Mouse (Mus musculus) myocyte (in vitro differentiated cells): ENCODE results near the gene Mtmr12.

Experiments
- CEBPB ChIP-seq: IDR thresholded peaks from 2 replicates; pipeline ENCODE4 v1.6.1; 2011; ENCODE audit warnings: mild to moderate bottlenecking, moderate library complexity; ENCODE audit not compliant: poor library complexity, insufficient read depth, severe bottlenecking
- E2F4 ChIP-seq: IDR thresholded peaks from one replicate; pipeline ENCODE4 v1.6.1; 2011; ENCODE audit warnings: mild to moderate bottlenecking, control low read depth, moderate library complexity; ENCODE audit not compliant: insufficient read depth
- MAX ChIP-seq: IDR thresholded peaks from one replicate; pipeline ENCODE4 v1.6.1; 2011; ENCODE audit warnings: low read depth, mild to moderate bottlenecking, control low read depth
- MYOG ChIP-seq, 3 experiments: IDR thresholded peaks; one replicate each; pipeline ENCODE4 v1.6.1; 2011; ENCODE audit warnings: control low read depth in 2 of 3, low read depth in 2 of 3, mild to moderate bottlenecking in 2 of 3; ENCODE audit not compliant: insufficient read length in 2 of 3, control insufficient read depth in 1 of 3, insufficient read depth in 1 of 3
- POLR2A ChIP-seq: IDR thresholded peaks from one replicate; pipeline ENCODE4 v1.6.1; 2011; ENCODE audit warnings: low read depth, mild to moderate bottlenecking, control low read depth, moderate library complexity; ENCODE audit not compliant: insufficient read length
- POLR2AphosphoS2 ChIP-seq: IDR thresholded peaks from one replicate; pipeline ENCODE4 v1.6.1; 2011; ENCODE audit warnings: low read depth, control low read depth; ENCODE audit not compliant: insufficient read length
- TCF12 ChIP-seq: IDR thresholded peaks from one replicate; pipeline ENCODE4 v1.6.1; 2011; ENCODE audit warnings: mild to moderate bottlenecking, control low read depth; ENCODE audit not compliant: poor library complexity, insufficient read depth, severe bottlenecking
- TCF3 ChIP-seq: IDR thresholded peaks from one replicate; pipeline ENCODE4 v1.6.1; 2011; ENCODE audit warnings: low read depth, control low read depth; ENCODE audit not compliant: insufficient read length
- USF1 ChIP-seq: IDR thresholded peaks from one replicate; pipeline ENCODE4 v1.6.1; 2011; ENCODE audit warnings: low read depth, mild to moderate bottlenecking, control low read depth, moderate library complexity

GRCm38 (mm10) chr15:12313255-12313654, 108.4 kb downstream of the Mtmr12 start:
- TF ChIP-seq POLR2A (no peak), MYOG (IDR thresholded peaks at IDR 0.05; ENCODE audit: control insufficient read depth in 1 of 3, insufficient read depth in 1 of 3, insufficient read length in 2 of 3, low read depth in 2 of 3) (no peak), USF1 (no peak), E2F4 (no peak), CEBPB (no peak), TCF3 (no peak), MAX (no peak), POLR2AphosphoS2 (no peak), TCF12 (no peak)
